Mouse (Mus musculus): Measurements from ENCODE around the gene C8a.

- no peak for TF ChIP-seq POLR2A (IDR thresholded peaks at IDR 0.05; ENCODE audit: borderline replicate concordance, extremely low read depth, insufficient read depth, insufficient read length, poor library complexity, severe bottlenecking)
- TF ChIP-seq CTCF (IDR thresholded peaks at IDR 0.05; ENCODE audit: borderline replicate concordance, extremely low read depth, insufficient read depth, insufficient read length) = no peak
Observed at GRCm38 (mm10) chr4:104779460-104779859, 96.7 kb downstream of the C8a start.
